Mouse (Mus musculus) heart, embryonic 16.5 days (tissue): ENCODE data around the gene Bcr. TPM values are rescaled to one million over a fixed set of nuclear protein-coding genes. Genes with fewer than 3 reads are reported as not detected.

Experiments used
- ATAC-seq: fragments of 200-750 bp; cut with Nextera tagmentation; replicated peaks from 2 replicates; pipeline ENCODE4 v1.8.0; 2017; ENCODE audit warnings: moderate number of reproducible peaks; ENCODE audit not compliant: insufficient read depth, low FRiP score; ENCODE audit errors: extremely low read depth
- H3K27ac ChIP-seq: fragments of 300-500 bp; sonication (generic); 2 replicates; pipeline ENCODE4 v1.5.1; 2014; ENCODE audit warnings: mild to moderate bottlenecking, low read length, control low read depth, moderate library complexity
- H3K27me3 ChIP-seq: fragments of 300-500 bp; sonication (generic); 2 replicates; pipeline ENCODE4 v1.6.1; 2014; ENCODE audit warnings: low read length, mixed read lengths; ENCODE audit not compliant: control insufficient read depth, insufficient read depth
- H3K36me3 ChIP-seq: fragments of 300-500 bp; sonication (generic); 2 replicates; pipeline ENCODE4 v1.6.1; 2014; ENCODE audit not compliant: control insufficient read depth, insufficient read depth
- H3K4me1 ChIP-seq: fragments of 300-500 bp; sonication (generic); 2 replicates; pipeline ENCODE4 v1.6.1; 2014; ENCODE audit warnings: low read length, mixed read lengths; ENCODE audit not compliant: control insufficient read depth, insufficient read depth
- H3K4me2 ChIP-seq: fragments of 300-500 bp; sonication (generic); 2 replicates; pipeline ENCODE4 v1.6.1; 2014; ENCODE audit warnings: low read depth, mild to moderate bottlenecking, control low read depth, low read length
- H3K4me3 ChIP-seq: fragments of 300-500 bp; sonication (generic); 2 replicates; pipeline ENCODE4 v1.5.1; 2014; ENCODE audit warnings: mild to moderate bottlenecking, control low read depth, low read length
- H3K9ac ChIP-seq: fragments of 300-500 bp; sonication (generic); 2 replicates; pipeline ENCODE4 v1.6.1; 2014; ENCODE audit warnings: low read length, control low read depth
- H3K9me3 ChIP-seq: fragments of 300-500 bp; sonication (generic); replicated peaks from 2 replicates; pipeline ENCODE4 v1.6.1; 2016; ENCODE audit warnings: low read length; ENCODE audit not compliant: control insufficient read depth
- WGBS: fragments of 180-500 bp; shearing (Covaris S2); extraction: QIAGEN DNeasy Blood & Tissue Kit; methylation state at CpG from one replicate; pipeline ENCODE4 v1.1.7; 2014; 5-methylcytosine and 5-hydroxymethylcytosine counted together
- polyA plus RNA-seq: library from polyadenylated mRNA; unstranded; fragments of >200 nt; fragmentation: Nextera tagmentation; extraction: Ambion mirVana; gene quantifications from 2 replicates; pipeline ENCODE4 v1.2.1, GENCODE M21; 2015

Gene Bcr
- polyA plus RNA-seq, 1 experiment from 2014 or later, result 9.8 TPM

DNA sequence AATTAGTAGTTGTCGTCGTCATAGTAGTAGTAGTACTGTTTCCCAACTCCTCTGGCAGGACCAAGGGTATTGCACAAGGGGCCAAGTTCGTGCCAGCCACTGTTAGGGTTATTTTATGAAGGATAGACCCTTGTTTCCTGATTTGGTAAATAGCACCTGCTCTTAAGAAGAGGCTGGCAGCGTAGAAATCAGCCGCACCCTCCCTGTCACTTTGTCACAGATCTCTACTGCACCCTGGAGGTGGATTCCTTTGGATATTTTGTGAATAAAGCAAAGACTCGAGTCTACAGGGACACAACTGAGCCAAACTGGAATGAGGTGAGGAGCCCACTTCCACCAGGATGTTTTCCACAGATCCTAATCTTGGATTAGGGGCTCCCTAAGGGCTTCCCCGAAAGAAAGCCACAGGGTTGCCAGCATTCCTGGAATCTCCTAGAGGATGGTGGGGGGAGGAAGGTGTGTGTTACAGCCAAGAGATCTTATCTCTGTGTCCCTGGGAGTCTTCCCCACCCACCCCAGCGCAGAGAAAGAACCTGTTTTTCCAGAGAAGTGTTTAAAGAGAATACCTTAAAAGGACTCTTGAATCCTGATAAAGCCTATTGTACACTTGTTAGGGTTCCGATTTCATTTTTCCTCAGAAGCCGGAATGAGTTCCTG lies 105.6 kb downstream of the Bcr start:
- WGBS, result 66% methylated on average over 10 of the region's 10 CpGs
- Histone ChIP-seq H3K4me3 (no peak overlapping the region), H3K4me2 (no peak overlapping the region), H3K36me3 (peaks cover 26% of the 10 kb centered on the region), H3K27ac (no peak overlapping the region), H3K4me1 (peaks cover 10% of the 10 kb centered on the region), H3K9me3 (no peaks in the 10 kb centered on the region), H3K27me3 (no peaks in the 10 kb centered on the region), H3K9ac (no peak overlapping the region)
- no peak for ATAC-seq

DNA sequence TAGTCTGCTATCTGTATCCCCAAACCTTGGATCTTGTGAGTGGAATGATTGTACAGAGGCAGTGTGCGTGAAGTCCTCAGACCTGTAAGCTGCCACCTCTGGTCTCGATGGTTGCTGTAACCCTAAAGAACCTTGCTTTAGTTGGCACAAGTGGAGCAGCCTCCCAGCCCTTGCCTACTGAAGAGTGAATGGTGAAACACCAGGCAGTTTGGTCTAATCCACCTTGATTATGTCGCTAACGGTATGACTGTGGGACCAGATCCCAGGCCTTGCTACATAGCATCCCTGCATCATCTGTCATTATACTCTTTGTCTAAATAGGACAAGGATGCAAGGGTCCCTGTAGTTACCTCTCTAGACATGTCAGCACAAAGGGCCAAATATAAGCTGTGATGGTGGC lies 106.2 kb downstream of the Bcr start:
- H3K4me1 ChIP-seq, result peaks cover 13% of the 10 kb centered on the region
- no peaks in the 10 kb centered on the region for H3K9me3 ChIP-seq
- H3K27ac ChIP-seq, result no peak overlapping the region
- WGBS, result 82% methylated on average over 4 of the region's 4 CpGs
- no peak for ATAC-seq
- no peak overlapping the region for H3K9ac ChIP-seq
- H3K4me3 ChIP-seq, result no peak overlapping the region
- H3K27me3 ChIP-seq, result no peaks in the 10 kb centered on the region
- H3K4me2 ChIP-seq, result no peak overlapping the region
- H3K36me3 ChIP-seq, result peaks cover 25% of the 10 kb centered on the region

DNA sequence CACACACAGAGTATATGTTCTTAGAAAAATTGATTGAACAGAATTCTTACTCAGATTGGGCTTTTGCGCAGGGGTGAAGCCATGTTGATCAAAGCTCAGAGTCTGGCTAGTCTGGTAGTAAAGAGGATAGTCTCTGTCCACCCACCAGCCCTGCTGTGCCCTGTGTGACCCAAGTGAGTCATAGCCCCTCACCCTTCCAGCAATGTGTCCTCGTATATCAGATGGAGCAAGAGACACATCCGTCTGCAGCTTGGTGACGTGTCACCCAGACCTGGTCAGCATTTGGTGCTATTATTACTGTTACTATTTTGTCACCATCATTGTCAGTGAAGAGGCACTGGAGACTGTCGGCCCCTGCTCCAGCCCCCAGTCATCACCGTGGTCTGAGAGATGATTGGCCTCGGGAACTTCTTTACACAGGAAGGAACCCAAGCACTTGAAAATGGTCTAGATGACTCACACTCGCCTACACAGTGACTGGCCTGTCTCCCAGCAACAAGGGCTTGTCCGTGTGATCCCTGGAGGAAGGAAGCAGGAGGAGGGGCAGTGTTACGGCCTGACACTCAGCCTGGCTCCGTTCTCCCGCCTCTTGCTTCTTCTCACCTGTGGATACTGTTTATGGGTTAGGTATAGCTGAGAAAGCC lies 109.9 kb downstream of the Bcr start:
- Histone ChIP-seq H3K27me3 (no peaks in the 10 kb centered on the region), H3K27ac (peak overlapping the region; percentile 65), H3K4me1 (peaks cover 35% of the 10 kb centered on the region), H3K9ac (no peak overlapping the region), H3K36me3 (0 out of 2 replicates have a peak, but pooled peaks cover 6% of the 10 kb centered on the region), H3K9me3 (no peaks in the 10 kb centered on the region), H3K4me2 (peak overlapping the region; percentile 39), H3K4me3 (no peak overlapping the region)
- ATAC-seq, result peak; percentile 80
- 26% methylated on average over 12 of the region's 12 CpGs for WGBS

DNA sequence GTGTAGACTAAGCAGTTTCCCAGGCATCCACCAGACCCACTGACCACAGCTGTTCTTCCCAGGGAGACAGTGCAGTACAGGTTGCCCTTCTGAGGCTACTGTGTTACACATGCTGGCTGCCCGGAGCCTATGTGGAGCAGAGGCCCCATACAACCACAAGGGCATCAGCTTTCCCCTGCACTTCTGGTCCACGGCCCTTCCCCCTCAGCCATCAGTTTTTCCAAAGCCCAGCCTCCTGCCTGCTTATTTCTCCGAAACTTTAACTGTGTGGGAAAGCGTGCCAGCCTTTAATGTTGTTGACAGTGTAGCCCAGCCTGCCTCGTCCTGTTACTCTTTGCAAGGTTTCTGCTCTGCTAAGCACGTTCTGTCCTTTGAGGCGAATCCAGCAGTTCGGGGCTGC lies 112.7 kb downstream of the Bcr start:
- Histone ChIP-seq H3K4me3 (no peak overlapping the region), H3K27ac (peak overlapping the region; percentile 85), H3K9me3 (no peaks in the 10 kb centered on the region), H3K36me3 (peaks cover 19% of the 10 kb centered on the region), H3K4me1 (peaks cover 35% of the 10 kb centered on the region), H3K9ac (0 out of 2 replicates have a peak overlapping the region, but pooled peaks have one; percentile 5), H3K27me3 (no peaks in the 10 kb centered on the region), H3K4me2 (peak overlapping the region; percentile 62; the same call in 1 of the 2 replicates)
- ATAC-seq, result no peak
- WGBS, result 46% methylated on average over 8 of the region's 8 CpGs

DNA sequence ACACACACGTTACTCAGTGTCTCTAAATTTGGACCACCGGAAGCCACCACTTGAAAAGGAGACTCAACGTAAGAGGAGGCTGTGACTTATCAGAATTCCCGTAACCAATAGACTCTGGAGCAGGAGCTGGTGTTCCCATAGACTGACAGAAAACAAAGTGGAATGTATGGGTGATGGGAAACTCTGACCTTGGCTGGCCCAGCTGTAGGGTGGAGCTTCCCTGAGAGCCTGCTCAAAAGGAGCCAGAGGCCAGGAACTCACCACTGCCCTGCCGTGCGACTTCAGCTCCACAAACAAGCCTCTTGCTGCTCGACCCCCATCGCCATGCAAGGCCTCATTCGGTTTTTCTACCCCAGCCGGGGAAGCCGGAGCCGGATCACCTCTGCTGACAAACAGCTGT lies 113.3 kb downstream of the Bcr start:
- no peaks in the 10 kb centered on the region for H3K9me3 ChIP-seq
- H3K4me1 ChIP-seq, result peaks cover 35% of the 10 kb centered on the region
- peak overlapping the region; percentile 62 for H3K4me2 ChIP-seq
- peak; percentile 60 for ATAC-seq
- H3K36me3 ChIP-seq, result peaks cover 23% of the 10 kb centered on the region
- peak overlapping the region; percentile 71 for H3K9ac ChIP-seq
- H3K27me3 ChIP-seq, result no peaks in the 10 kb centered on the region
- peak overlapping the region; percentile 85 for H3K27ac ChIP-seq
- WGBS, result 36% methylated on average over 12 of the region's 12 CpGs
- H3K4me3 ChIP-seq, result peak overlapping the region; percentile 36

DNA sequence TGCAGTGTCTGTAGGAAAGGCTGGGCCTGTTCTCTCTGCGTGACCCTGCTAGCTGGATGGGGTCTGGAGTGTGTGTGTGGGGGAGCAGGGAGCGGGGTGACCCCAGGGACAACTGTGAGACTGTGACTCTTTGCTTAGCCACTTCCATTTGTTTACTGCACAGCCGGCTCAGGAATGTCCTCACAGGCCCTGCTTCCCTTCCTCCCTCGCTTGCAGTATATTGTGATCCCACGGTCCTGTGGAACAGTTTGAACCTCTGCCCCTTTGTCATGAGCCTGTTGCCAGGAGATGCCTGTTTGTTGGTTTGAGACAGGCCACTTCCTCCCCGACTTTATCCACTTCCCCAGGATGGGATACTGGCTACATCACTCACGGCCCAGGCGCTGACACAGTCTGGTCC lies 116.1 kb downstream of the Bcr start:
- peaks cover 42% of the 10 kb centered on the region for H3K36me3 ChIP-seq
- no peaks in the 10 kb centered on the region for H3K9me3 ChIP-seq
- 52% methylated on average over 8 of the region's 8 CpGs for WGBS
- H3K4me3 ChIP-seq, result no peak overlapping the region
- ATAC-seq, result no peak
- H3K4me2 ChIP-seq, result no peak overlapping the region
- H3K9ac ChIP-seq, result no peak overlapping the region
- no peak overlapping the region for H3K27ac ChIP-seq
- no peaks in the 10 kb centered on the region for H3K27me3 ChIP-seq
- peaks cover 22% of the 10 kb centered on the region for H3K4me1 ChIP-seq

DNA sequence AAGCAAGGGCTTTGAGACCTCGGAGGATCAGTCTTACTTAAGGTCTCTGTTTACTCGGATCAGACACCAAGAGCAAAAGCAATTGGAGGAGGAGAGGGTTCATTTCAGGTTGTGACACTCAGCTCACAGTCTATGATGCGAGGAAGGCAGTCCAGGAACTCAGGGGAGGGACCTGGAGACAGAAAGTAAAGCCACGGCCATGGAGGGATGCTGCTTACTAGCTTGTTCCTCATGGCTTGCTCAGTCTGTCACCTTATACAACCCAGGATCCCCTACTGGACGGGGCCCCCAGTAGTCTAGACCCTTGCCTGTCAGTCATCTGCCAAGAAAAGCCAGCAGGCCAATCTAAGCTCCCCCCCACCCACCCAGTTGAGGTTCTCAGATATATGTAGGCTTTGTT lies 118.5 kb downstream of the Bcr start:
- H3K4me2 ChIP-seq, result no peak overlapping the region
- peaks cover 14% of the 10 kb centered on the region for H3K4me1 ChIP-seq
- H3K27me3 ChIP-seq, result no peaks in the 10 kb centered on the region
- no peak overlapping the region for H3K4me3 ChIP-seq
- WGBS, result 89% methylated on average over 5 of the region's 5 CpGs
- no peak overlapping the region for H3K27ac ChIP-seq
- no peak for ATAC-seq
- H3K9me3 ChIP-seq, result no peaks in the 10 kb centered on the region
- H3K9ac ChIP-seq, result no peak overlapping the region
- peaks cover 48% of the 10 kb centered on the region for H3K36me3 ChIP-seq

DNA sequence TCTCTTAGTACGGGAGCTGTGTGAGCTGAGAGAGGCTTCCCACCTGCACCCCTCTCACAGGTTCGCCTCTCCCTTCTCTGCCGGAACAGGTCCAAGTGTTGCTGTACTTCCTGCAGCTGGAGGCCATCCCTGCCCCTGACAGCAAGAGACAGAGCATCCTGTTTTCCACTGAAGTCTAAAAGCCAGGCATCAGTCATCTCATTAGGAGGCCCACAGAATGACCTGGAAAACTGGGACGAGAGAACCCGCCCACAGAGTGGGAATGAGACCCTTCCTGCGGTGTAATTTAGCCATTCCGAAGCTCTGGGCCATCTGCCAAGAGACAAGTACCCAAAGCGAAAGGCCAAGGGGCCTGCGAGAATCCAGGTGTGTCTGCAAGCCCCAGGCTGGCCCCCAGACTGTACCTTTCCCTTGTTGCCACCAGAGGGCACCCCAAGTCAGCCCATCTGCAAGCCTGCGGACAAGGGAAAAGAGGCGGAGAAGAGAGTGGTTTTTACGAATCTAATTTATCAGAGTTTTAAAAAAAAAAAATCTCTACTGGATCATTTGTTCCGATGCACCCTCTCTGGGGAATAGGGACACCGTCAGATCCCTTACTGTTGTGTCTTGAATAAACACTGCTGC lies 121.9 kb downstream of the Bcr start:
- no peak; the same call in 1 of the 2 replicates for ATAC-seq
- H3K36me3 ChIP-seq, result peaks cover 45% of the 10 kb centered on the region

DNA sequence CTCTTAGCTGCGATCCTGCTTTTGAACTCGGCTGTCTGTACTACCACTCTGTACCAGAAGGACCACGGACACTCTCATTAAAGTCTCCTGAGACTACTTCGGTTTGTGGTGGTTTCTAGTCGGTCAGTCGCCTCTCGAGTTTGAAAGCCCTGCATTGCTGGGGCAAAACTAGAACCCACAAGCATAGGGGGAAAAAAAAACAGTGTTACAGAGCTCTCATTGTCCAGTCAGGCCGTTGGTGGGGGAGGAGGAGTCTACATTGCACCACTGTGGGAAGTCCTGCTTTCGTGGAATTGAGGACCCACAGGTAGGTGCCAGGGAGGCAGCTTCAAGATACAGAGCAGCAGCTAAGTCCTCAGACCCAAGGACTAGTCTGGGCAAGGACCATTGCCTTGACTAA lies 124.4 kb downstream of the Bcr start:
- Histone ChIP-seq H3K27me3 (no peaks in the 10 kb centered on the region), H3K9ac (no peak overlapping the region), H3K36me3 (peaks cover 20% of the 10 kb centered on the region), H3K4me1 (peaks cover 15% of the 10 kb centered on the region), H3K9me3 (no peaks in the 10 kb centered on the region), H3K4me3 (no peak overlapping the region), H3K27ac (no peak overlapping the region), H3K4me2 (no peak overlapping the region)
- ATAC-seq, result no peak
- 88% methylated on average over 9 of the region's 9 CpGs for WGBS

More for the DNA sequence above, 121.9 kb downstream of the Bcr start:
- no peaks in the 10 kb centered on the region for H3K9me3 ChIP-seq
- no peak overlapping the region for H3K4me3 ChIP-seq
- WGBS, result 25% methylated on average over 14 of the region's 14 CpGs
- H3K4me1 ChIP-seq, result peaks cover 9% of the 10 kb centered on the region
- H3K27me3 ChIP-seq, result no peaks in the 10 kb centered on the region
- H3K9ac ChIP-seq, result no peak overlapping the region
- H3K27ac ChIP-seq, result no peak overlapping the region
- no peak overlapping the region for H3K4me2 ChIP-seq
